Mouse (Mus musculus): ENCODE data around the gene Gm39566. TPM values are rescaled to one million over a fixed set of nuclear protein-coding genes. Genes with fewer than 3 reads are reported as not detected.

Gm39566 gene
- total and polyA plus RNA-seq, 3 experiments = 0.04 TPM; not detected in 2

DNA sequence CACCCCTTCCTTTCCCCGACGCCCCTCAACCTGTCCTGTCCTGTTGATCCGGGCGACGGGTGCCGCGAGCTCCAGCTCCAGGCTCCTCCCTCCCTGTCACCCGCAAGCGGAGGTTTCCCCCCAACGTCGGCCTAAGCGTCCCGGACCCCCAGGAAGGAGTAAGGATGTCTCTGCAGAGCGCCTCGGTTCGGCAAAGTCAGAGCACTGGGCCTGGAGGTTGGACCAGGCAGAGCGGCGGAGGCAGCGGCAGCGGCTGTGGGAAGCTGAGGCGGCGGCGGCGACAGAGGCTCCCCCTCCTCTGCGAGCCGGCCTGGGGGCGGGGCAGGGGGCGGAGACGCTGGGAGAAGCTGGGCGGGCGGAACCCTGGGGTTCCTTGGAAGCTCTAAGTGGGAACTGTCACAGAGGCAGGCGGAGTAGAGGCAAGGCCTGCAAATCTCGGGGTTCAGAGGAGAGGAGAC is 12.4 kb downstream of the Gm39566 start (continued):
- no peak for TF ChIP-seq SMC3 (IDR thresholded peaks at IDR 0.05; ENCODE audit: low read depth, low read length)
- TF ChIP-seq POLR2AphosphoS2 (IDR thresholded peaks at IDR 0.05; ENCODE audit: low read length) = peak; percentile 73
- 0 out of 2 replicates have a peak, but pooled peaks have one; percentile 9 for TF ChIP-seq GABPA (IDR thresholded peaks at IDR 0.05; ENCODE audit: low read depth, low read length)
- TF ChIP-seq TBP (IDR thresholded peaks at IDR 0.05; ENCODE audit: low read depth, low read length) = no peak
- TF ChIP-seq EP300 (IDR thresholded peaks at IDR 0.05; ENCODE audit: low read depth in 1 of 2, low read length in 2 of 2) = no peak; a peak in 1 of 4 replicates
- no peak; the same call in 1 of the 2 replicates for TF ChIP-seq CHD2 (IDR thresholded peaks at IDR 0.05; ENCODE audit: low read length)
- no peak for TF ChIP-seq MEF2A (IDR thresholded peaks at IDR 0.05; ENCODE audit: extremely low read depth, insufficient replicate concordance, low read depth, low read length, poor library complexity, severe bottlenecking)
- no peak for TF ChIP-seq CHD1 (IDR thresholded peaks at IDR 0.05; ENCODE audit: low read depth, low read length)
- no peak for TF ChIP-seq RAD21 (IDR thresholded peaks at IDR 0.05; ENCODE audit: low read depth, low read length)
- TF ChIP-seq ETS1 (IDR thresholded peaks at IDR 0.05; ENCODE audit: low read depth, low read length) = peak; percentile 3; the same call in 1 of the 2 replicates
- no peak for TF ChIP-seq MAFK (IDR thresholded peaks at IDR 0.05; ENCODE audit: borderline replicate concordance, low read depth, low read length)
- TF ChIP-seq NELFE (IDR thresholded peaks at IDR 0.05; ENCODE audit: low read depth, low read length) = peak; percentile 53

DNA sequence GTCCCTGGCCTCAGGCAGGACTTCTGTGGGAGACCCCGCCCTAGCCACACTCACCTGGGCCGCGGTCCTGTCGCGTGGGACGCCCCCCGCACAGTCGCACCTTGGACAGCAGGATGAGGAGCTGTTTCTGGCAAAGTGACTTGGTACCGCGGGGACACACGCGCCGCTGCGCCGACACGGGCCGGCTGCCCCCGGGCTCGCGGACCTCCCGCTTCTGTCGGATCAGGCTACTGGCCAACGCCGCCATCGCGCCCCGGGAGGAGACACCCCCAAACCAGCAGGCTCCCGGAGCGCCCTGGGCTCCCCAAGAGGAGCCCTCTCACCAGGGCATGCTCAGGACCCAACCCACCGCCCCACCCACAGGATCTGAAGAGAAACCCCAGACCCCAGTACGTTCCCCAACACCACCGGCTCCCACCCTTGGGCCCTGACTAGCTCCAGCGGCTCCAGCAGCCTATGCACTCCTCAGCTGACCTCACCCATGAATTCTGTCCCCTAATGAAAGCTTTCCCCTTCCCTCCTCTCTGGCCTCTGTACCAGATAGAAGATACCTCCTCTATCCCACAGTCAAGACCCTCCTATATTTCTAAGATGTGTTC is 13.6 kb downstream of the Gm39566 start, which contains the start of gene Fgf11:
Fgf11 (minus strand) TSS at position 479 of the 599 bp plus-strand sequence.
- H3K79me2 ChIP-seq (ENCODE audit: control insufficient read depth, insufficient read depth, low read length, poor library complexity) = peaks cover 8% of the 10 kb centered on the region; the same call in 1 of the 2 replicates
- no peaks in the 10 kb centered on the region for H3K9me3 ChIP-seq (replicated peaks; ENCODE audit: insufficient read depth, low read length)
- peaks cover 0 to 8% of the 10 kb centered on the region in 2 experiments; a peak in 2 of 4 replicates for H3K36me3 ChIP-seq (ENCODE audit: control insufficient read depth in 1 of 2, insufficient read depth in 2 of 2, low read length in 2 of 2)
- peaks cover 5 to 19% of the 10 kb centered on the region in 2 experiments; a peak in 3 of 4 replicates for H3K4me1 ChIP-seq (ENCODE audit: control insufficient read depth in 1 of 2, insufficient read depth in 2 of 2, low read length in 2 of 2)
- TF ChIP-seq MYC (IDR thresholded peaks at IDR 0.05; ENCODE audit: low read depth, low read length) (no peak), HCFC1 (IDR thresholded peaks at IDR 0.05; ENCODE audit: low read depth, low read length) (no peak), NELFE (IDR thresholded peaks at IDR 0.05; ENCODE audit: low read depth, low read length) (peak; percentile 12; the same call in 1 of the 2 replicates), CHD2 (IDR thresholded peaks at IDR 0.05; ENCODE audit: low read length) (no peak), EP300 (IDR thresholded peaks at IDR 0.05; ENCODE audit: low read depth in 1 of 2, low read length in 2 of 2) (no peak), ETS1 (IDR thresholded peaks at IDR 0.05; ENCODE audit: low read depth, low read length) (no peak), BHLHE40 (IDR thresholded peaks at IDR 0.05; ENCODE audit: borderline replicate concordance, low read depth, low read length) (no peak), CTCF (IDR thresholded peaks at IDR 0.05 in 2 of 3, conservative IDR thresholded peaks at IDR 0.05 in 1 of 3; ENCODE audit: control insufficient read depth in 1 of 3, insufficient read depth in 1 of 3, low read depth in 2 of 3, low read length in 3 of 3, poor library complexity in 1 of 3, severe bottlenecking in 1 of 3) (no peak), NRF1 (IDR thresholded peaks at IDR 0.05; ENCODE audit: insufficient read depth, low read depth, low read length, poor library complexity, severe bottlenecking) (no peak), MEF2A (IDR thresholded peaks at IDR 0.05; ENCODE audit: extremely low read depth, insufficient replicate concordance, low read depth, low read length, poor library complexity, severe bottlenecking) (no peak), TAL1 (IDR thresholded peaks at IDR 0.05; ENCODE audit: low read length) (no peak), MAZ (IDR thresholded peaks at IDR 0.05; ENCODE audit: low read depth, low read length) (0 out of 2 replicates have a peak, but pooled peaks have one; percentile 6)
- no peak for DNase-seq (ENCODE audit: low read depth, low spot score)
- peak within 1 kb of the TSS; percentile 77 for H3K9ac ChIP-seq (ENCODE audit: control insufficient read depth, low read depth, low read length, poor library complexity, severe bottlenecking)
- peak within 1 kb of the TSS; percentile 74 for H3K27ac ChIP-seq (ENCODE audit: control insufficient read depth, low read depth, low read length)
- no peaks in the 10 kb centered on the region for H3K27me3 ChIP-seq (ENCODE audit: control insufficient read depth in 1 of 2, insufficient read depth in 2 of 2, low read length in 2 of 2)
- peak within 1 kb of the TSS; percentile 70 to 89 for H3K4me3 ChIP-seq (ENCODE audit: control insufficient read depth in 1 of 2, insufficient read depth in 1 of 2, low read depth in 2 of 2, low read length in 2 of 2)

All from MEL (cell line).